Mouse (Mus musculus) ovary, adult 18-20 months (tissue): Measurements from ENCODE around the gene Map6d1.

Experiments used
- DNase-seq: peaks from one replicate; pipeline ENCODE4 v3.0.0; 2022; ENCODE audit warnings: low spot score, mixed read lengths

Gene Map6d1

DNA sequence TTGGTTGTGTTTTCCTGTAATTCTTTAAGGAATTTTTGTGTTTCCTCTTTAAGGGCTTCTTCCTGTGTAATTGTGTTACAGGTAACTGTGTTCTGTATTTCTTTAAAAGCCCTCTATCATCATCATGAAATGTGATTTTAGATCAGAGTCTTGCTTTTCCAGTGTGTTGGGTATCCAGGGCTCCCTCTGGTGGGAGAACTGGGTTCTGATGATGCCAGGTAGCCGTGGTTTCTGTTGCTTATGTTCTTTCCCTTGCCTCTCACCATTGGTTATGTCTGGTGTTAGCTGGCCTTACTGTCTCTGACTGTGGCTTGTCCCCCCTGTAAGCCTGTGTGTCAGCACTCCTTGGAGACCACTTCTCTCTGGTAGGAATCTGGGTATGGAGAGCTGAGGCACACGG is 55.8 kb downstream of the Map6d1 start:
- DNase-seq: no peak
